Mouse (Mus musculus) urinary bladder, postnatal 0 days (tissue): Measurements from ENCODE around the gene Tcaim. TPM values are rescaled to one million over a fixed set of nuclear protein-coding genes. Genes with fewer than 3 reads are reported as not detected.

Source experiments
- polyA plus RNA-seq: library from polyadenylated mRNA; unstranded; fragments of >200 nt; fragmentation: Nextera tagmentation; extraction: Ambion mirVana; gene quantifications from 2 replicates; pipeline ENCODE4 v1.2.1, GENCODE M21; 2015

Tcaim gene
- 4.2 and 4.5 TPM in 2 replicates for polyA plus RNA-seq

DNA sequence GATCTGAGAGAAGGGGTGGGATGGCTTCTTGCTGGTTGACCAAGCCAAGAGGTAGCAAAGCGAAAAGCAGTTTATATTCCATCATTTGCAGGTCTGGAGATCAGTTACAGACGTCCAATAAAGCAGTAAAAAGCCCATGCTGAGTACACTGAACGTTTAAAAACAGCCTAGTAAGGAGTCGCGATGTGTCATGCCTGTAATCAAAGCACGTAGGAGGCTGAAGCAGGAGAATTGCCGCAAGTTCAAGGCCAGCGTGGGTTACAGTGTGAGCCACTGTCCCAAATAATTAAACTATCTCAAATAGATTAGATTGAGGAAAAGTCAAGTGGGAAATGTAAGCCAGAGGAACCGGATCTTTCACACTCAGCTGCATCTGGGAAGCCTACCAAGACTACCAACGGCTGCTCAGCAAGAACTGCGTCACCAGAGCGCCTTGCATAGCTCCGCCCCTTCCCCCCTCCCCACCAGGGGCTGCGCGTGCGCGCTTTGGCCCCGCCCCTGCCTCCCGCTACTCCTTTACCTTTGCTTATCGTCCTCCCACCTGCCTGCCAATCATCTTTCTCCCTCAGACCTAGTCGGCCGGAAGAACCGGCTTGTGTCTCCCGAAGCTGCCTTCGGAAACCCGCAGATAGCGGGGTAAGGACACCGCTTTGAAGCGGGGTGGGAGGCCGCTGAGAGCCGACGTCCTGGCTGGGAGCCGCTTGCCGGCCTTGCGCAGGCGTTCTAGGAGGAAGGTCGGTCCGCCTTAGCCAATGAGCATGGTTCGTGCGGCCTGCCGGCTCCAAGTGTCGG, at the start of gene Tcaim:
Gene Tcaim (plus strand): TSS at position 487 of the 792 bp plus-strand sequence.

DNA sequence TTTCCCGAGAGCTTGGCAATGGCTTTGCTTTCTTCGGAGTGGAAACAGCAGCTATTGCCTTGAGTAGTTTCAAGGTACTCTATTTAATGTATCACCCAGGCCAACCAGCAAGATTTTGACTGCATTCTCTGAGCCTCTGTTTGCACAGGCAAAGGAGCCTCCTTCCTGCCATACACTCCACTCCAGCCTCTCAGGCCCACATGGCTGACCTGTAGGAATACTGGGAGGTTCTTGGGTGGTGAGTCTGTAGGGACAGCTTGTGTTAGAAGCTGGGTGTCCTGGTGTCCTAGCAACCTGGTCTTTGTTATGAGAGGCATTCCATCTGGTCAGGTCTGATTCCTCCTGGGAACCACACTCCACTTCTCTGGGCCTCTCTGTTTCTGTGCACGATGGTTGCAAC, 38.4 kb downstream of the Tcaim start, which contains the start of gene Gm35549:
Gene Gm35549 (minus strand): TSS at position 276 of the 400 bp plus-strand sequence.

DNA sequence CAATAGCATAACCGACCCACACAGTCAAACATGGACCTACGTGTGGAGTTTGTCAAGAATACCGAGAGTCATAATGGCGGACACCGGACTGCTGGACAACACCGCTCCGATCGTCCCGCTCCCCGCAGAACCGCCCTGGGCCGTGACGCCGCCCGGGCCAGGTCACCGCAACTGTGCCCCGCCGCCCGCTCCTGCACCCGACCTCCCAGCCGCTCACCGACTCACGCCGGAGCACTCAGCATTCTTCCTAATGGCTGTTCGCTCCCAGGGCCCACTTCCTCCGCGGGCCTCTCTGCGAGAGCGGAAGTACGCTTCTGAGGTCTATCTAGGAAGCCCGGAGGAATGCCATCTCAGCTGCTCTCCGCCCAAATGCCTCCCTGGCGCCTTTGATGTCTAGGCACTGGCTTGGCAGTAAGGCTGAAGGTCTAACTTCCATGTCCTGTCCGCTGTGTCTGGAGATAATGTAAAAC, 60.4 kb downstream of the Tcaim start, which contains the start of gene Zfp445:
Gene Zfp445 (minus strand): TSS at position 310 of the 470 bp plus-strand sequence.

GRCm38 (mm10) chr9:122885385-122885784, 80.0 kb downstream of the Tcaim start, which contains the start of gene Zkscan7:
Zkscan7 (plus strand) TSS chr9:122885685.

Other genes starting within 250 kb of the Tcaim start
- not detected in 2 replicates for gene Topaz1, start 58.2 kb upstream of the Tcaim start, polyA plus RNA-seq
- gene Gm35549, start 38.5 kb downstream of the Tcaim start, polyA plus RNA-seq: 0.30 TPM in 1 of 2 replicates, not detected in the other
- 20.4 and 22.2 TPM in 2 replicates for gene Zfp445, start 60.5 kb downstream of the Tcaim start, polyA plus RNA-seq
- 1.8 and 2.4 TPM in 2 replicates for gene Zkscan7, start 80.1 kb downstream of the Tcaim start, polyA plus RNA-seq
- gene Zfp105, start 117.5 kb downstream of the Tcaim start, polyA plus RNA-seq: 7.3 and 7.6 TPM in 2 replicates
- gene 1110059G10Rik, start 145.5 kb downstream of the Tcaim start, polyA plus RNA-seq: 25.8 and 26.8 TPM in 2 replicates
- gene Kif15, start 145.5 kb downstream of the Tcaim start, polyA plus RNA-seq: 8.3 and 10.6 TPM in 2 replicates
- 34.6 and 36.0 TPM in 2 replicates for gene Tmem42, start 215.8 kb downstream of the Tcaim start, polyA plus RNA-seq
- 0.18 and 0.24 TPM in 2 replicates for gene Tgm4, start 229.2 kb downstream of the Tcaim start, polyA plus RNA-seq